Mouse (Mus musculus) small intestine, adult 2 months (tissue): ENCODE data around the gene Sec14l5.

Experiments used
- CTCF ChIP-seq: fragments of 200-500 bp; IDR thresholded peaks from 2 replicates; pipeline ENCODE4 v1.5.1; 2012; ENCODE audit warnings: low read depth, mild to moderate bottlenecking, control low read depth, inconsistent platforms, low read length, moderate library complexity, mixed read lengths; ENCODE audit not compliant: insufficient replicate concordance, insufficient read length; ENCODE audit errors: extremely low read depth
- POLR2A ChIP-seq: fragments of 200-500 bp; IDR thresholded peaks from 2 replicates; pipeline ENCODE4 v1.6.1; 2012; ENCODE audit warnings: low read depth, mild to moderate bottlenecking, control low read depth, inconsistent platforms, low read length, moderate library complexity

DNA sequence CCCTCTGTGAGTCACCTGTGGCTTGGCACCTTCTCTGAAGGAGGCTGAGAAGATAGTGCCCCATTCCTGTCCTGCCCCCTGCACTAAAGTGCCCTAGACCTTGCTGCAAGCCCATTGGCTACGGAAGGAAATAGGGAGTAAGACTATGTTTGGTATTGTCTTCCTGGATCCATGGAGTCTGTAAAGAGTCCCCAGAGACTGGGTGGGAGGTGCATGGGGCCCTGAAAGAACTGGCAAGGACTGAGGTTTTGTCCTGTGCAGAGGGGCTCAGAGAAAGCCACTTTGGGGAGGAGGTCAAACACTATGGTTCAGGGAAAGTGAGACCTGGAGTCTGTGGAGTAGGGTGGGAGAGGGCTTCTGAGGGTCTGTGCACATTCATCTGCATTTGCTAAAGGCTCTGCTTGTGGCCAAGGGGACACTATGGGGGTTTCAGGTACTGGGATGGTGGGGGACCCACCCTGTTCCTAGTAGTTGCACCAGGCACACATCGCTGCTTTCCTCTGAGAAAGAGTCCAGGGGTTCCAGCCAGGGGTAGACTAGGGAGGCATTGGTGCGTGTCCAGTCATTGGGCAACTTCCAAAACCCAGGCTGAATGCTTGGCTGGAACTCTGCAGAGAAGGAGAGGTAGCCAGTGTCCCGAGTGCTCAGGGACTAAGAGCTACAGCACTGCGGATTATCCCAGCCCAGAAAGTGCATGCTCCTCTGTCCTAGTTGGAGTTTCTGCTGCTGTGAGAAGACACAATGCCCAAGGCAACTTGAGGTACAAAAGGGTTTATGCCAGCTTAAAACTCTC, 70.6 kb downstream of the Sec14l5 start:
- TF ChIP-seq CTCF, result no peak
- no peak for TF ChIP-seq POLR2A
